Mouse (Mus musculus): ENCODE data around the gene Tpr. TPM values are rescaled to one million over a fixed set of nuclear protein-coding genes. Genes with fewer than 3 reads are reported as not detected.
A peak's percentile ranks its signal among the peaks of the same experiment; 100 is the strongest.

Gene Tpr
- polyA plus RNA-seq, 1 experiment, result 40.2 TPM

DNA sequence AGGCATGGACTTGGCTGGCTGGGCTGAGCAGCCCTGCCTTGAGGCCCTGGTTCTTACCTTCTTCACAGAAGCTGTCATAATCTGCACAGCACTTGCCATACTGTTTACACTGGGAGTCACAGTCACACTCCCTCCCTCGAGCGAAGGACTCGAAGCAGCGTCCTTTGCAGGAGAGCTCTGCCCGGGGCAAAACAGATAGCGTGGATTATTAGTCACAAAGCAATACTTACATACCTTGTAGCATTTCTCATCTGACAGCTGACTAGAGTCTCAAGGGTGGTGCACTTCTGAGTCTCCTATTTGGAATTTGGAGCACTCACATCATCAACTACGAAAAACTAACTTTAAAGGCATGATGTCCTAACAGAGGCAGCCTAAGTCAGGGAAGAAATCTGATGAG is 68.0 kb downstream of the Tpr start:
- H3K4me3 ChIP-seq, result no peak overlapping the region
- no peaks in the 10 kb centered on the region for H3K27me3 ChIP-seq (ENCODE audit: control insufficient read depth, insufficient read depth, insufficient read length)
- H3K4me2 ChIP-seq (ENCODE audit: low read depth), result peak overlapping the region; percentile 14
- no peak overlapping the region for H3ac ChIP-seq (ENCODE audit: control insufficient read depth, insufficient read length)
- TF ChIP-seq POLR2AphosphoS2 (IDR thresholded peaks at IDR 0.05; ENCODE audit: insufficient read length, low read depth) (no peak), CEBPB (IDR thresholded peaks at IDR 0.05; ENCODE audit: insufficient read depth, poor library complexity, severe bottlenecking) (no peak), MAX (IDR thresholded peaks at IDR 0.05; ENCODE audit: low read depth) (no peak), MYOG (IDR thresholded peaks at IDR 0.05; ENCODE audit: control insufficient read depth in 1 of 3, insufficient read depth in 1 of 3, insufficient read length in 2 of 3, low read depth in 2 of 3) (no peak), USF1 (IDR thresholded peaks at IDR 0.05; ENCODE audit: low read depth) (no peak), POLR2A (IDR thresholded peaks at IDR 0.05; ENCODE audit: insufficient read length, low read depth) (no peak), E2F4 (IDR thresholded peaks at IDR 0.05; ENCODE audit: insufficient read depth) (no peak), SRF (IDR thresholded peaks at IDR 0.05; ENCODE audit: control insufficient read depth, insufficient read length, low read depth) (no peak), TCF12 (IDR thresholded peaks at IDR 0.05; ENCODE audit: insufficient read depth, poor library complexity, severe bottlenecking) (no peak)
- H3K79me2 ChIP-seq (ENCODE audit: control insufficient read depth, insufficient read depth), result no peaks in the 10 kb centered on the region
- H3K36me3 ChIP-seq (ENCODE audit: control insufficient read depth, insufficient read depth), result no peaks in the 10 kb centered on the region

DNA sequence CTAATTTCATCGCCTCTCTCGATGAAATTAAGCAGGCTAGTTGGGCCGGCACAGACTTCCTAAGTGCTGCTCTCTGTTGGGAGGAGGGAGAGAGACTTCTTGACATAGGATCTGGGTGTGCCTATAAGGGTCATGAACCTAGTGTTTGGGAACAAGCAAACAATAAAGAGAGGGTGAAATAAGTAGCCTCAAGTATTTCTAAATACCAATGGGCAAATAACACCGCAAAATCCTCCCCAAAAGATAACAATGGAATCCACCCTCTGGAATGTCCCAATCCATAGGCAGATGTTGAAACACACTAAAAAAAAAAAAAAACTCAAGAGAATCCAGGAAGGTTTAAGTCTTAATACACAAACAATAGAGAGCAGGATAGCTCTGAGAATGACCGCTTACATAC is 70.4 kb downstream of the Tpr start:
- no peak overlapping the region for H3K4me2 ChIP-seq (ENCODE audit: low read depth)
- no peak overlapping the region for H3ac ChIP-seq (ENCODE audit: control insufficient read depth, insufficient read length)
- H3K4me3 ChIP-seq, result no peak overlapping the region
- TF ChIP-seq E2F4 (IDR thresholded peaks at IDR 0.05; ENCODE audit: insufficient read depth) (no peak), USF1 (IDR thresholded peaks at IDR 0.05; ENCODE audit: low read depth) (no peak), REST (IDR thresholded peaks at IDR 0.05; ENCODE audit: insufficient read depth, insufficient read length) (no peak), TCF12 (IDR thresholded peaks at IDR 0.05; ENCODE audit: insufficient read depth, poor library complexity, severe bottlenecking) (no peak), SRF (IDR thresholded peaks at IDR 0.05; ENCODE audit: control insufficient read depth, insufficient read length, low read depth) (no peak), MYOD1 (IDR thresholded peaks at IDR 0.05; ENCODE audit: control insufficient read depth in 1 of 3, insufficient read length in 2 of 3, low read depth in 2 of 3) (no peak), MYOG (IDR thresholded peaks at IDR 0.05; ENCODE audit: control insufficient read depth in 1 of 3, insufficient read depth in 1 of 3, insufficient read length in 2 of 3, low read depth in 2 of 3) (no peak), MAX (IDR thresholded peaks at IDR 0.05; ENCODE audit: low read depth) (no peak), TCF3 (IDR thresholded peaks at IDR 0.05; ENCODE audit: insufficient read length, low read depth) (no peak)
- H3K27me3 ChIP-seq (ENCODE audit: control insufficient read depth, insufficient read depth, insufficient read length), result no peaks in the 10 kb centered on the region
- no peaks in the 10 kb centered on the region for H3K36me3 ChIP-seq (ENCODE audit: control insufficient read depth, insufficient read depth)
- no peaks in the 10 kb centered on the region for H3K79me2 ChIP-seq (ENCODE audit: control insufficient read depth, insufficient read depth)

DNA sequence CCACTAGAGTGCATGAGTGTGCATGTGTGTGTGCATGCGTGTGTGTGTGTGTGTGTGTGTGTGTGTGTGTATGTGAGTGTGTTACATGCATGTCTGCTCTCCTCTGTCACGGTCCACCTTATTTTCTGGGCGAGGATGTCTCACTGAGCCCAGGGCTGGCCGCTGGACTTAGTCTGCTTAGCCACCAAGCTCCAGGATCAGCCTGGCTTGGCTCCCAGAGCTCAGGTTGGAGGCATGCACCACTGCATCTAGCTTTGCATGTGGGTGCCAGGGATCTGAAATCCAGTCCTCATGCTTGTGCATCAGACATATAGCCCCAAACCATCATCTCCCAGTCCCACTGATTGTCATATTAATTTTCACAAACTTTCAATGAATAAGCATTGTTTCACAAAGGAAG is 71.1 kb downstream of the Tpr start:
- no peak overlapping the region for H3K4me2 ChIP-seq (ENCODE audit: low read depth)
- H3K79me2 ChIP-seq (ENCODE audit: control insufficient read depth, insufficient read depth), result no peaks in the 10 kb centered on the region
- TF ChIP-seq POLR2AphosphoS2 (IDR thresholded peaks at IDR 0.05; ENCODE audit: insufficient read length, low read depth) (no peak), REST (IDR thresholded peaks at IDR 0.05; ENCODE audit: insufficient read depth, insufficient read length) (no peak), MYOD1 (IDR thresholded peaks at IDR 0.05; ENCODE audit: control insufficient read depth in 1 of 3, insufficient read length in 2 of 3, low read depth in 2 of 3) (no peak), CEBPB (IDR thresholded peaks at IDR 0.05; ENCODE audit: insufficient read depth, poor library complexity, severe bottlenecking) (no peak), POLR2A (IDR thresholded peaks at IDR 0.05; ENCODE audit: insufficient read length, low read depth) (no peak), E2F4 (IDR thresholded peaks at IDR 0.05; ENCODE audit: insufficient read depth) (no peak), USF1 (IDR thresholded peaks at IDR 0.05; ENCODE audit: low read depth) (no peak), TCF12 (IDR thresholded peaks at IDR 0.05; ENCODE audit: insufficient read depth, poor library complexity, severe bottlenecking) (no peak), TCF3 (IDR thresholded peaks at IDR 0.05; ENCODE audit: insufficient read length, low read depth) (no peak), MYOG (IDR thresholded peaks at IDR 0.05; ENCODE audit: control insufficient read depth in 1 of 3, insufficient read depth in 1 of 3, insufficient read length in 2 of 3, low read depth in 2 of 3) (no peak), MAX (IDR thresholded peaks at IDR 0.05; ENCODE audit: low read depth) (no peak), SRF (IDR thresholded peaks at IDR 0.05; ENCODE audit: control insufficient read depth, insufficient read length, low read depth) (no peak)
- H3ac ChIP-seq (ENCODE audit: control insufficient read depth, insufficient read length), result no peak overlapping the region
- no peaks in the 10 kb centered on the region for H3K27me3 ChIP-seq (ENCODE audit: control insufficient read depth, insufficient read depth, insufficient read length)
- no peaks in the 10 kb centered on the region for H3K36me3 ChIP-seq (ENCODE audit: control insufficient read depth, insufficient read depth)
- H3K4me3 ChIP-seq, result no peak overlapping the region

DNA sequence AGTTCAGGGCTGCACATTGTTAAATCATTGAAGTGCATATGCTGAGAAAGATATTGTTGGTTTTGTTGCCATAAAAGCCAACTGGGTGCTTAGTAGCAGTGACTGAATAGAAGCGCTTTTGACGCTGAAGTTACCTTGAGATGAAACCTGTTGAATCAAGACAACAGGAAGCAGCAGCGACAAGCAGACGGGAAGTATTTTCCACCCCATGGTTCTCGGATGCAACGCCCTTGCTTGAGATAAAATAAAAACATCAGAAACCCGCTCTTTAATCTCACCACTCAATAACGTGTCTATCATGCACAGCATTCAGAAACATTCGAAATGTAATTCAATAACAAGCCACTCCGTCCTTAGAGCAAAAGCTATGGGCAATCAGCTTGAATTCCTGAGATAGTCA is 72.7 kb downstream of the Tpr start:
- no peaks in the 10 kb centered on the region for H3K79me2 ChIP-seq (ENCODE audit: control insufficient read depth, insufficient read depth)
- H3K4me2 ChIP-seq (ENCODE audit: low read depth), result no peak overlapping the region
- H3K36me3 ChIP-seq (ENCODE audit: control insufficient read depth, insufficient read depth), result no peaks in the 10 kb centered on the region
- no peak overlapping the region for H3K4me3 ChIP-seq
- TF ChIP-seq MAX (IDR thresholded peaks at IDR 0.05; ENCODE audit: low read depth) (no peak), E2F4 (IDR thresholded peaks at IDR 0.05; ENCODE audit: insufficient read depth) (no peak), POLR2A (IDR thresholded peaks at IDR 0.05; ENCODE audit: insufficient read length, low read depth) (no peak), MYOD1 (IDR thresholded peaks at IDR 0.05; ENCODE audit: control insufficient read depth in 1 of 3, insufficient read length in 2 of 3, low read depth in 2 of 3) (no peak), MYOG (IDR thresholded peaks at IDR 0.05; ENCODE audit: control insufficient read depth in 1 of 3, insufficient read depth in 1 of 3, insufficient read length in 2 of 3, low read depth in 2 of 3) (no peak), REST (IDR thresholded peaks at IDR 0.05; ENCODE audit: insufficient read depth, insufficient read length) (no peak), CEBPB (IDR thresholded peaks at IDR 0.05; ENCODE audit: insufficient read depth, poor library complexity, severe bottlenecking) (no peak), USF1 (IDR thresholded peaks at IDR 0.05; ENCODE audit: low read depth) (no peak), TCF3 (IDR thresholded peaks at IDR 0.05; ENCODE audit: insufficient read length, low read depth) (no peak), TCF12 (IDR thresholded peaks at IDR 0.05; ENCODE audit: insufficient read depth, poor library complexity, severe bottlenecking) (no peak), POLR2AphosphoS2 (IDR thresholded peaks at IDR 0.05; ENCODE audit: insufficient read length, low read depth) (no peak), SRF (IDR thresholded peaks at IDR 0.05; ENCODE audit: control insufficient read depth, insufficient read length, low read depth) (no peak)
- no peaks in the 10 kb centered on the region for H3K27me3 ChIP-seq (ENCODE audit: control insufficient read depth, insufficient read depth, insufficient read length)
- no peak overlapping the region for H3ac ChIP-seq (ENCODE audit: control insufficient read depth, insufficient read length)

DNA sequence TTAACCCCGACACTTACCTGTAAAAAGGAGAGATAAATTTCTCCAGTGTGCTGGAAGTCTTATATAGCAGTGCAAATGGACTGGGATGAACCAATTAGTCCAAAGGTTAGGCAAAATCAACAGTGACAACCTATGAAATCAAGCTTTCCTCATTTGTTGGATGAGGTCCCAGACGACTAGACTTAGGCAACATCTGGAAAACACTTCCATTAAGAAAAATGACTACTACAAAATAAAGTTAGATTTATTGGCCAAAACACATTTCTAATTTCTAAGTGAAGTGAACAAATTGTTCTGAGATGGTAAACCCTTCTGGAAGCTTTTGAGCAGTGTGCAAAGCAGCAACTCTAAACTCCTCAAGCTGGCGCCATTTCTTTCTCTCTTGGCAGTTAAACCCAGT is 73.5 kb downstream of the Tpr start, which contains the start of gene Prg4:
Gene Prg4, minus strand, starts transcription at position 34 of the 400 bp plus-strand sequence.
- H3K4me2 ChIP-seq (ENCODE audit: low read depth), result no peak within 1 kb of the TSS
- no peaks in the 10 kb centered on the region for H3K79me2 ChIP-seq (ENCODE audit: control insufficient read depth, insufficient read depth)
- H3K27me3 ChIP-seq (ENCODE audit: control insufficient read depth, insufficient read depth, insufficient read length), result no peaks in the 10 kb centered on the region
- no peak within 1 kb of the TSS for H3K4me3 ChIP-seq
- no peak within 1 kb of the TSS for H3ac ChIP-seq (ENCODE audit: control insufficient read depth, insufficient read length)
- H3K36me3 ChIP-seq (ENCODE audit: control insufficient read depth, insufficient read depth), result no peaks in the 10 kb centered on the region
- TF ChIP-seq CEBPB (IDR thresholded peaks at IDR 0.05; ENCODE audit: insufficient read depth, poor library complexity, severe bottlenecking) (no peak), USF1 (IDR thresholded peaks at IDR 0.05; ENCODE audit: low read depth) (no peak), E2F4 (IDR thresholded peaks at IDR 0.05; ENCODE audit: insufficient read depth) (no peak), TCF3 (IDR thresholded peaks at IDR 0.05; ENCODE audit: insufficient read length, low read depth) (no peak), POLR2AphosphoS2 (IDR thresholded peaks at IDR 0.05; ENCODE audit: insufficient read length, low read depth) (no peak), MYOG (IDR thresholded peaks at IDR 0.05; ENCODE audit: control insufficient read depth in 1 of 3, insufficient read depth in 1 of 3, insufficient read length in 2 of 3, low read depth in 2 of 3) (no peak), POLR2A (IDR thresholded peaks at IDR 0.05; ENCODE audit: insufficient read length, low read depth) (no peak)
